Mouse (Mus musculus) heart, postnatal 14 days (tissue): ENCODE results near the gene Sdc3. TPM values are rescaled to one million over a fixed set of nuclear protein-coding genes. Genes with fewer than 3 reads are reported as not detected.
A peak's percentile ranks its signal among the peaks of the same experiment; 100 is the strongest.

Experiments
- DNase-seq, 2 experiments: peaks; one replicate each; pipeline ENCODE4 v3.0.0; 2021 to 2022
- intact Hi-C: fragments of 180-260 bp; cut with DNase I; formaldehyde crosslinking; loops from one replicate; pipeline ENCODE4 v1.15.1; 2025
- total RNA-seq, 2 experiments: library from RNA; stranded (reverse); gene quantifications; 2 replicates each; pipeline ENCODE4 v1.2.3; 2021

Gene Sdc3
- total RNA-seq, 2 experiments from 2014 or later = 43.0 to 50.6 TPM

DNA sequence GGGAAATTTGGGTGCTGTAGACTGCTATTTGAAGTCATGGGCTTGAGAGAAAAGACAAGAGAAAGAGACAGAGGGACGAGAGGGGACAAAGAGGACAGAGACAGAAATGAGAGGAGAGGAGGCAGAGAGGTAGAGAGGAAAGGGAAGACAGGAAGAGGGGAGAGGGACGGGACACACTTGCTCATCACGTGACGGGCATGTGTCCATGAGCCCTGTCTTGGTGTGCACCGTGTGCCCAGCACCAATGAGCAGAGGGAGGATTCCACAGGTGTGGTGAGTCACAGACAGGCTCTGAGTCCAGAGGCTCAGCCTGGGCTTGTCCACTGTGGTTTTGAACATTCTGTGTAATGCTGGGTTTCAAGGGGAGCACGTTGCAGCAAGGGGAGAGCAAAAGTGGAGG, 75.6 kb downstream of the Sdc3 start:
- no peak for DNase-seq
- intact Hi-C loops = no loop called here

DNA sequence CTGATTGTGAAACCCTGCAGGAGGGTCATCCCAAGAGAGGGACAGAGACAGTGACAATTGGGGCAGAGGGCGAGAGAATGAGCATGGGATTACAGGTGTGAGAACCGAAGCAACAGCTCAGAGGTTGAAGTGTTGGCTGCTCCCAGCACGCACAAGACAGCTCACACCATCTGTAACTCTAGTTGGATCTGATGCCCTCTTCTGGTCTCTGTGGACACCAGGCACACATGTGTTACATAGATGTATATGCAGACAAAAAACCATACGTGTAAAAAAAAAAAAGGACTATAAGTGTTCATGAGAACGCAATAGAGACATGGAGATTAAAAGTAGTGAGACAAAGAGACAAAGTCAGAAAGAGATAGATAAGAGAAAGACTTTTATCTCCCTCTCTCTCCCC, 76.5 kb downstream of the Sdc3 start:
- intact Hi-C loops = no loop called here
- no peak for DNase-seq

DNA sequence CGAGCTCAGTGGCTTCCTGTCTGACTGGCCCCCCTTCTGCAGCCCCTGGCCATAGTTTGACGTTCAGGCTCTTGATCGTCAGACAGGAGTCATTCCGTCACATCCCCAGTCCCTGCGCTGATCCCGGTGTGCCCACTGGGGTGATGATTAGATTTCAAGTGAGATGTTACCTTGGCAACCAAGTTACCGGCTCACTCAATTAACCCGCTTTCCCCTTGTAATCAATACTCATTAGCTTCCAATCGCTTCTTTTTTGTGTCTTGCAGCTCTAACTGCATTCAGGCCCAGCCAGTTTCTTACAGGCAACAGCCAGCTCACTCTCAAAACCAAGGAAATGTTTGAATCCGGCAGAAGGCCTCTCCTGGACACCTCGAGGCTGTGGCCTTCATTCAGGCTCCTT, 80.1 kb downstream of the Sdc3 start:
- intact Hi-C loops = no loop called here
- DNase-seq = no peak

DNA sequence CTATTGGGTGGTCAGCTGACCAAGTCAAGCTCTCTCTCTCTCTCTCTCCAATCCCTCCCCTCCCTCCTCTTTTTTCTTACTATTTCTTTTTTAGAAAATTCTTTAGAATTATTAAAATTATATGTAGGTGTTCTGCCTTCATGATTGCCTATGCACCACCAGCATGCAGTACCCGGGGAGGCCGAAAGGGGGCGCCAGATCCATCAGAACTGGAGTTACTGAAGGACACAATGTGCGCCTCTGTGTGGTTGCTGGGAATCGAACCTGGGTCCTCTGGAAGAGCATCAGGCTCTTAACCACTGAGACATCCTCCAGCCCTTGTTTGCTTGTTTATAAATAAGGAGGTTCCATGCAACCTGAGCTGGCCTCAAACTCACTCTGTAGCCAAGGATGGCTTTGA, 81.1 kb downstream of the Sdc3 start:
- intact Hi-C loops = no loop called here
- DNase-seq = no peak

DNA sequence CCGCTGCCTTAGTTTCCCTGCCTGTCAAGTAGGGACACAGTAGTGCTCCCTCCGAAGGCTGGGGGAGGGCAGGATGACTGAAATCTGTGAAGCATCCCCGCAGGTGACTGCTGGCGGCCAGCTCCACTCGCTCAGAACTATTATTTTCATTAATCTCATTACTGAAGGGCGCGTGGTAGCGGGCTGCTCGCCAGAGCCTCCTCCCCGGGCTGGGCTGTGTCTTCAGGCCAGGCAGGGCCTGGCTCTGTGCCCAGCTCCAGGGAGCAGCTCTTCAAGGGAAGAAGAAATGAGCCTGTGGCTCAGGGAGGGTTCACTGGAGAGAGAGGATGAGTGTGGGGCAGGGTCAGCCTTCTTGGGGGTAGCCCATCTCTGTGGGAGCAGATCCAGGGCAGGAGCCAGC, 82.3 kb downstream of the Sdc3 start:
- peak; percentile 88 to 89 for DNase-seq
- intact Hi-C loops = no loop called here

Other genes with a start within 250 kb of the Sdc3 start
- gene Nkain1, start 218.4 kb upstream of the Sdc3 start, total RNA-seq = 1 to 10 TPM; 3.7 to 5.8 TPM
- 10 to 100 TPM; 57.7 to 61.6 TPM for gene Pum1, start 129.2 kb upstream of the Sdc3 start, total RNA-seq
- gene Laptm5, start 120.6 kb downstream of the Sdc3 start, total RNA-seq = 10 to 100 TPM; 17.8 to 35.3 TPM
- not detected for gene Matn1, start 151.8 kb downstream of the Sdc3 start, total RNA-seq